Mouse (Mus musculus) embryonic facial prominence, embryonic 11.5 days (tissue): ENCODE results near the gene Zfp422. TPM values are rescaled to one million over a fixed set of nuclear protein-coding genes. Genes with fewer than 3 reads are reported as not detected.
A peak's percentile ranks its signal among the peaks of the same experiment; 100 is the strongest.

ENCODE experiments used
- ATAC-seq: fragments of 200-750 bp; cut with Nextera tagmentation; replicated peaks from 2 replicates; pipeline ENCODE4 v1.8.0; 2017; ENCODE audit warnings: low read depth; ENCODE audit not compliant: insufficient number of reproducible peaks, low FRiP score, low TSS enrichment
- DNase-seq: peaks from one replicate; pipeline ENCODE4 v3.0.0-alpha.2; 2015; ENCODE audit warnings: low spot score
- H3K27ac ChIP-seq: fragments of 300-500 bp; sonication (generic); replicated peaks from 2 replicates; pipeline ENCODE4 v1.5.1; 2014; ENCODE audit warnings: mild to moderate bottlenecking, low read depth, low read length, control low read depth
- H3K27me3 ChIP-seq: fragments of 300-500 bp; sonication (generic); 2 replicates; pipeline ENCODE4 v1.6.1; 2014; ENCODE audit warnings: mild to moderate bottlenecking, low read length, moderate library complexity, mixed read lengths; ENCODE audit not compliant: control insufficient read depth, insufficient read depth
- H3K36me3 ChIP-seq: fragments of 300-500 bp; sonication (generic); replicated peaks from 2 replicates; pipeline ENCODE4 v1.6.1; 2014; ENCODE audit warnings: low read depth, mild to moderate bottlenecking, low read length, moderate library complexity, mixed read lengths; ENCODE audit not compliant: control insufficient read depth, insufficient read depth
- H3K4me1 ChIP-seq: fragments of 300-500 bp; sonication (generic); 2 replicates; pipeline ENCODE4 v1.6.1; 2014; ENCODE audit warnings: low read length, mixed read lengths; ENCODE audit not compliant: control insufficient read depth, insufficient read depth
- H3K4me2 ChIP-seq: fragments of 300-500 bp; sonication (generic); 2 replicates; pipeline ENCODE4 v1.6.1; 2014; ENCODE audit warnings: low read depth, mild to moderate bottlenecking, control low read depth, low read length, moderate library complexity
- H3K4me3 ChIP-seq: fragments of 300-500 bp; sonication (generic); 2 replicates; pipeline ENCODE4 v1.5.1; 2014; ENCODE audit warnings: low read depth, low read length, control low read depth
- H3K9ac ChIP-seq: fragments of 300-500 bp; sonication (generic); replicated peaks from 2 replicates; pipeline ENCODE4 v1.6.1; 2014; ENCODE audit warnings: mild to moderate bottlenecking, control low read depth, low read length
- H3K9me3 ChIP-seq: fragments of 300-500 bp; sonication (generic); replicated peaks from 2 replicates; pipeline ENCODE4 v1.6.1; 2016; ENCODE audit warnings: mild to moderate bottlenecking, low read length, inconsistent platforms, mixed read lengths; ENCODE audit not compliant: control insufficient read depth
- WGBS: fragments of 180-500 bp; shearing (Covaris S2); extraction: QIAGEN DNeasy Blood & Tissue Kit; methylation state at CpG from one replicate; pipeline ENCODE4 v1.1.7; 2014; 5-methylcytosine and 5-hydroxymethylcytosine counted together
- polyA plus RNA-seq: library from polyadenylated mRNA; unstranded; fragments of >200 nt; fragmentation: Nextera tagmentation; extraction: Ambion mirVana; gene quantifications from 2 replicates; pipeline ENCODE4 v1.2.1, GENCODE M21; 2014

Gene Zfp422
- polyA plus RNA-seq, 1 experiment from 2014 or later: 353 TPM

DNA sequence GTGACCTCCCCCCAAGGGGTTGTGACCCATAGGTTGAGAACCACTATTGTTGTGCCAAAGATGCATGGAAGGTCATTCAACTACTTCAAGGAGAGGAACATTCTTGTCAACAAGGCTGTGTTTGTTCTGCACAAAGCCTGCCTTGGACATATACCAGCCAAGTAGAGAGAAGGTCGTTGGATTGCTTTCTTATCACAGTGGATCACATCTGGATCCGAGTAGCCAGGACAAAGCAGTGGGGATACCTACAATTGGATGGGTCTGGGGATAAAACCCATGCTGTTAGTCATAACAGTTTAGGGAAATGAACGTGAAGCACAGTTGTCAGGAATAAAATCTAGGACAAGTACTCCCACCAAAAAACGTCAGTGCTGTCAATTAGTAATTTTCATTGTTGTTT is 15.1 kb upstream of the Zfp422 start:
- Histone ChIP-seq H3K27me3 (no peaks in the 10 kb centered on the region), H3K4me1 (no peaks in the 10 kb centered on the region), H3K36me3 (no peaks in the 10 kb centered on the region), H3K9ac (no peak overlapping the region), H3K4me2 (no peak overlapping the region), H3K4me3 (no peak overlapping the region), H3K9me3 (no peaks in the 10 kb centered on the region), H3K27ac (no peak overlapping the region)
- DNase-seq: no peak
- WGBS: 55% methylated on average over 4 of the region's 4 CpGs
- ATAC-seq: no peak

DNA sequence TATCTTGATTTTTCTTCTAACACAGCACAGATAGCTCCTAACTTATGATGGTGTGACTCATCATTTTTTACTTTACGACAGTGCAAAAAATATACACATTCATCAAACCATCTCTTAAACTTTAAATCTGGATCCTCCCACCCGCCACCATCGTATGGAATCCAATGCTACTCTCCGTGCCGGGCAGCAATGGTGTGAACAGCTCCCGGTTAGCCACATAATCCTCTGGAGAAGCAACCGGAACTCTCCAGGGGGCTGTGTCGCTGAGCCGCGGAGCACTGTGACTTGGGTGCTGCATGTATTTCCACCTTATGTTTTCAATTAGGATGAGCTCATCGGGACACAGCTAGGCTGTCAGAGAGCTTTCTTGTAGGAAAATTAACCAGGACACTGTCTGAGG is 14.1 kb upstream of the Zfp422 start:
- Histone ChIP-seq H3K27ac (no peak overlapping the region), H3K27me3 (no peaks in the 10 kb centered on the region), H3K4me1 (no peaks in the 10 kb centered on the region), H3K36me3 (no peaks in the 10 kb centered on the region), H3K9ac (no peak overlapping the region), H3K9me3 (no peaks in the 10 kb centered on the region), H3K4me3 (no peak overlapping the region), H3K4me2 (no peak overlapping the region)
- ATAC-seq: no peak
- 74% methylated on average over 11 of the region's 11 CpGs for WGBS
- no peak for DNase-seq

DNA sequence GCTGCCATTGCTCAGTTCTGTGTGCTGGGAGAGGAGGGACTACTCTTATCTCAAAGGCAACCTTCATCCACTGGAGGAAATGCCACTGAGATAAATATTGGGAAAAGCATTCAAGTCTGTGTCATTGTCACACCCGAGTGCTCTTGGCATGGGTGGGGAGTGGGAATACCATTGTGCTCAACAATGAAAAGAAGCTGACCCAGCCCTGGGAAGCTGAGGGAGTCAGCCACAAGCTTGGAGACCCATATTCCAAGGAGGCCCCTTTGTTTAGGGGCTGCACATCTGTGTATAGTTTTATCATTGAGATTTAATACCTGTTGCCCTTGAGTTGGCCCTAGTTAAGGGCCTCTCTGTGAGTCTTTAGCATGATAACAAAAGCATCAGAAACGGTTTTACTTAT is 10.9 kb upstream of the Zfp422 start:
- no peak overlapping the region for H3K4me2 ChIP-seq
- DNase-seq (no peak), ATAC-seq (no peak)
- 72% methylated on average over 2 of the region's 2 CpGs for WGBS
- H3K9ac ChIP-seq: no peak overlapping the region
- no peaks in the 10 kb centered on the region for H3K9me3 ChIP-seq
- H3K36me3 ChIP-seq: no peaks in the 10 kb centered on the region
- H3K27ac ChIP-seq: no peak overlapping the region
- H3K27me3 ChIP-seq: no peaks in the 10 kb centered on the region
- no peaks in the 10 kb centered on the region for H3K4me1 ChIP-seq
- no peak overlapping the region for H3K4me3 ChIP-seq

DNA sequence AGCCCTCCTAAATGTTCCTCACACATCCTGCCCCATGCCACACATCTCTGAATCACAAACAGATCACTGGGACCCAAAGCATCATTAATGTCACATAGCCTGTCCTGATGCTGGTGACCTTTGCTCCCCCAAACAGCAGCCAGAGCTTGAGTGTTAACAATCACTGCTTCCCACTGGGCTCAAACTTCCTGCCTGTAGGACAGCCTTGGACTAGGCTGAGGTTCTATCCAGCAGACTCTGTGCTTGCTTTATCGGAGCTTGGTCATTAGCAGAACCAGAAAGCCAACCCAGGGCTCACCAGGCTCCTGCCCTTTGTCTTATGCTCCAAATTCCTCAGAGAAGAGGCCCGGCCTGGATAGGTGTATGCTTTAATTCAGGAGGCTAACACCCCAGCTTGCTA is 10.1 kb upstream of the Zfp422 start:
- 87% methylated on average over 2 of the region's 2 CpGs for WGBS
- H3K4me1 ChIP-seq: no peaks in the 10 kb centered on the region
- H3K4me3 ChIP-seq: no peak overlapping the region
- no peak overlapping the region for H3K4me2 ChIP-seq
- DNase-seq (no peak), ATAC-seq (no peak)
- no peak overlapping the region for H3K27ac ChIP-seq
- H3K9me3 ChIP-seq: no peaks in the 10 kb centered on the region
- no peak overlapping the region for H3K9ac ChIP-seq
- H3K36me3 ChIP-seq: no peaks in the 10 kb centered on the region
- no peaks in the 10 kb centered on the region for H3K27me3 ChIP-seq

DNA sequence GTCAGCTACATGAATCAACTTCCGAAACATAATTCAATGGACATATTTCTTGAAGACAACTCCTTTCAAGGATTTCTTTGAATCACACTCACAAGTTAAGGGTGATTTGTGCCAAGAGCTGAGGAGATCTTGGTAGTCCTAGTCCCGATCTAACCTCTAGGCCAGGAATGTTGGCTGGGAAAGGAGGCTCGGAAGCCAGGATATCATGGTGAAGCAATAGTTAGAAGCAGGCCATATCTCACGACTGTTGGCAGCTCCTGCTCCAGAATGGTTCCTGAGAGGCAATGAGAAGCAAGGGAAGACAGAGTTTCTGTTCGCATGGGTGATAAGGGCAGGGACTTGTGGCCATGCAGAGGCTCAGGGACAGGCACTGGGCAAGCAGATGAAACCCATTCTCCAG is 8.7 kb upstream of the Zfp422 start:
- Histone ChIP-seq H3K4me1 (no peaks in the 10 kb centered on the region), H3K4me3 (no peak overlapping the region), H3K4me2 (no peak overlapping the region), H3K36me3 (no peaks in the 10 kb centered on the region), H3K27ac (no peak overlapping the region), H3K9ac (no peak overlapping the region), H3K9me3 (no peaks in the 10 kb centered on the region), H3K27me3 (no peaks in the 10 kb centered on the region)
- 92% methylated on average over 5 of the region's 5 CpGs for WGBS
- ATAC-seq: no peak
- no peak for DNase-seq

DNA sequence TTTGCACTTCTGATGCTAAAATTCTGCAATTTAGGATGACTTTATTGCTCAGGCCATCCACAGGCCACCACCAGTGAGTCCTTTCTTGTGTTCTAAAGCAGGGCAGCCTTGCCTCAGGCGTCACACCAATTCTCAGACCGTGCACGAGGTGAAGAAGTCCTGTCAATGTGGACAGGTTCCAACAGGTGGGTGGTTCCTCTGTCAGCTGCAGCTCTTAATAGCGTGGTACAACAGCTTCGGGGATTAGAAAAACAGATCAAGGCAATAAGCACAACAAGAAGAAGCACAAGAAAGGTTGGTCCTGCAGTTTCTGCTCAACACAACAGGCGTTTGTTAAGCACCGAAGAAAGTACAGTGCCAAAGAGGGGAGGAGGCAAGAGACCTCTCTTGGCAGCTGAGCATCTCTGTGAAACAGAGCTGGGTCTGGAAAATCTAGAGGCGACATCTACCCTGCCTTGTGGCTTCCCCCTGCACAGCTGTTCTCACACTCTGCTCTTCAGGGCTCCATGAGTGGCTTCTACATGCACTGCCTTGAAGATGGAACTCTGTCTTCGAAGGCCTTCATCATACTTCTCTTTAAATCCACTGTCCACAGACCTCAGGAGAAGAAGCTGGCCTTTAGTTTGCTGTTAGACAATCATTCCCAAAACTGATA is 7.9 kb upstream of the Zfp422 start:
- H3K4me1 ChIP-seq: no peaks in the 10 kb centered on the region
- ATAC-seq (no peak), DNase-seq (no peak)
- no peaks in the 10 kb centered on the region for H3K36me3 ChIP-seq
- WGBS: 75% methylated on average over 9 of the region's 9 CpGs
- no peak overlapping the region for H3K9ac ChIP-seq
- H3K27ac ChIP-seq: no peak overlapping the region
- no peaks in the 10 kb centered on the region for H3K27me3 ChIP-seq
- no peaks in the 10 kb centered on the region for H3K9me3 ChIP-seq
- no peak overlapping the region for H3K4me2 ChIP-seq
- H3K4me3 ChIP-seq: no peak overlapping the region

DNA sequence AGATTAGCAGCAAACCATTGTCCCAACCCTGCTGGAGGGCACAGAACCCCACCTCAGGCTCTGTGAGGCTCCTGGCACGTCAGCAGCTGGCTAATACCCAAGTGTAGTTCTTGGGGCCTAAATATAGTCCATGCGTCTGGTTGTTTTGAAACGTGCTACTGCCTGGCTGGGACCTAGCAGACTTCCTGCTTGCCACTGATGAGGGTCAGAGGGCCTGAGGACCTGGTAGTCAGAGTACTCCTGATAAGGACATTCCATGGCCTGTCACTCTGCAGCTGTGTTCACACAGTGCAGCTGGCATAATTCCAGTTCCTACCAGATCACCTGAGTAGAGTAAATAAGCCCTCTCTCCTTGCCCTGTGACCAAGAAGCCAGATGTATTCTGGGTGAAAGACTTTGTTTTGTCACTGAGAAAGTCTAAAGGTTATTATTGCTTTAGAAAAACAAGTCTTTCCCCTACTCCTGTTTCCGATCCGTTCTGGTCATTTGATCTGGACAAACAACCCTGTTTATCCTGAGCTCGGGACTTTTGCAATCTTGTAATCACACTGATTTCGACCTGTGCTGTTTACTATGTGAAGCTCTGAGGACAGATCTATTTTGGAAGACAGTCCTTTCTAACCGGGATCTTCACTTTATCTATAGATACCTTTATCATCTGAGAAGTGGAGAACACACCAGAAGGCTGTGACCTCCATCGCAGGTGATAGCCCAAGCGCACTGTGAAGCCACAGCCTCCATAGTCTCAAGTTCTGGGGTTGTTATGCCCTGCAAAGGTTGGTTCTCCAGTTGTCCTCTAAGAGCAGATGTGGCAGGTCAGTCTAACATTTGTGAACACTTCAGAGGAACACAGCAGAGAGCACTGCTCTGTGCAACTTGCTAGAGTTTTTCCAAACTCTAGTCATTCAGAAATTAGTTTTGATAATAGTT is 6.7 kb upstream of the Zfp422 start:
- no peaks in the 10 kb centered on the region for H3K27me3 ChIP-seq
- ATAC-seq (no peak; the same call in 1 of the 2 replicates), DNase-seq (peak; percentile 35)
- H3K9ac ChIP-seq: no peak overlapping the region
- no peak overlapping the region for H3K4me3 ChIP-seq
- H3K9me3 ChIP-seq: no peaks in the 10 kb centered on the region
- WGBS: 54% methylated on average over 10 of the region's 10 CpGs
- H3K4me1 ChIP-seq: no peaks in the 10 kb centered on the region
- H3K36me3 ChIP-seq: no peaks in the 10 kb centered on the region
- H3K27ac ChIP-seq: no peak overlapping the region
- H3K4me2 ChIP-seq: no peak overlapping the region
